Mouse (Mus musculus): ENCODE measurements around the gene Vmn2r77. TPM values are rescaled to one million over a fixed set of nuclear protein-coding genes. Genes with fewer than 3 reads are reported as not detected.

Gene Vmn2r77
- polyA plus RNA-seq, 1 experiment from 2014 or later, result not detected

Other genes starting within 250 kb of the Vmn2r77 start
- gene Olfr295, start 211.2 kb upstream of the Vmn2r77 start, polyA plus RNA-seq (2014; fragmentation: Nextera tagmentation; extraction: Ambion mirVana), result 0.04 TPM in 1 of 2 replicates, not detected in the other
- gene Olfr294, start 178.4 kb upstream of the Vmn2r77 start, polyA plus RNA-seq (2014; fragmentation: Nextera tagmentation; extraction: Ambion mirVana), result not detected in 2 replicates
- gene Olfr293, start 146.0 kb upstream of the Vmn2r77 start, polyA plus RNA-seq (2014; fragmentation: Nextera tagmentation; extraction: Ambion mirVana), result 0.17 and 0.39 TPM in 2 replicates
- gene Olfr292, start 106.7 kb upstream of the Vmn2r77 start, polyA plus RNA-seq (2014; fragmentation: Nextera tagmentation; extraction: Ambion mirVana), result not detected in 2 replicates
- 0.59 and 0.63 TPM in 2 replicates for gene Folh1, start 19.1 kb upstream of the Vmn2r77 start, polyA plus RNA-seq (2014; fragmentation: Nextera tagmentation; extraction: Ambion mirVana)
- gene Vmn2r78, start 120.1 kb downstream of the Vmn2r77 start, polyA plus RNA-seq (2014; fragmentation: Nextera tagmentation; extraction: Ambion mirVana), result 0.06 TPM in 1 of 2 replicates, not detected in the other
- not detected in 2 replicates for gene Vmn2r79, start 201.1 kb downstream of the Vmn2r77 start, polyA plus RNA-seq (2014; fragmentation: Nextera tagmentation; extraction: Ambion mirVana)